Mouse (Mus musculus): ENCODE data around the gene Rsrc2. TPM values are rescaled to one million over a fixed set of nuclear protein-coding genes. Genes with fewer than 3 reads are reported as not detected.

Gene Rsrc2
- polyA plus RNA-seq (2012; rRNA removed; ENCODE audit: low replicate concordance), result 7.7 and 16.7 TPM in 2 replicates

GRCm38 (mm10) chr5:123749065-123750064 lies at the start of gene Rsrc2, which contains the start of gene Kntc1:
Rsrc2 (minus strand) TSS chr5:123749414.
Kntc1 (plus strand) TSS chr5:123749716.

GRCm38 (mm10) chr5:123720328-123721311 lies 28.6 kb downstream of the Rsrc2 start, which contains the start of gene Zcchc8:
Zcchc8 (minus strand) TSS chr5:123721100.

GRCm38 (mm10) chr5:123684221-123685144 lies 64.7 kb downstream of the Rsrc2 start, which contains the start of gene Clip1:
Clip1 (minus strand) TSS chr5:123684618.

Other genes starting within 250 kb of the Rsrc2 start
- gene B3gnt4, start 239.0 kb downstream of the Rsrc2 start, polyA plus RNA-seq (2012; rRNA removed; ENCODE audit: low replicate concordance), result 0.59 and 0.79 TPM in 2 replicates
- gene Diablo, start 225.2 kb downstream of the Rsrc2 start, polyA plus RNA-seq (2012; rRNA removed; ENCODE audit: low replicate concordance), result 60.2 and 94.2 TPM in 2 replicates
- 2.1 and 4.4 TPM in 2 replicates for gene Gm49027, start 223.9 kb downstream of the Rsrc2 start, polyA plus RNA-seq (2012; rRNA removed; ENCODE audit: low replicate concordance)
- gene Vps33a, start 176.4 kb downstream of the Rsrc2 start, polyA plus RNA-seq (2012; rRNA removed; ENCODE audit: low replicate concordance), result 14.8 and 22.3 TPM in 2 replicates
- 18.1 and 36.1 TPM in 2 replicates for gene Clip1, start 64.8 kb downstream of the Rsrc2 start, polyA plus RNA-seq (2012; rRNA removed; ENCODE audit: low replicate concordance)
- gene Zcchc8, start 28.3 kb downstream of the Rsrc2 start, polyA plus RNA-seq (2012; rRNA removed; ENCODE audit: low replicate concordance), result 17.7 and 30.9 TPM in 2 replicates
- 0.22 and 0.45 TPM in 2 replicates for gene Kntc1, start 302 bp upstream of the Rsrc2 start, polyA plus RNA-seq (2012; rRNA removed; ENCODE audit: low replicate concordance)
- 20.7 and 39.8 TPM in 2 replicates for gene Hcar2, start 116.1 kb upstream of the Rsrc2 start, polyA plus RNA-seq (2012; rRNA removed; ENCODE audit: low replicate concordance)
- 56.6 and 69.7 TPM in 2 replicates for gene Hcar1, start 130.6 kb upstream of the Rsrc2 start, polyA plus RNA-seq (2012; rRNA removed; ENCODE audit: low replicate concordance)
- 9.1 and 10.4 TPM in 2 replicates for gene Denr, start 157.8 kb upstream of the Rsrc2 start, polyA plus RNA-seq (2012; rRNA removed; ENCODE audit: low replicate concordance)
- 2.0 TPM in 1 of 2 replicates, not detected in the other for gene Gm43518, start 178.0 kb upstream of the Rsrc2 start, polyA plus RNA-seq (2012; rRNA removed; ENCODE audit: low replicate concordance)
- gene Ccdc62, start 181.3 kb upstream of the Rsrc2 start, polyA plus RNA-seq (2012; rRNA removed; ENCODE audit: low replicate concordance), result 2.5 and 8.1 TPM in 2 replicates
- gene Hip1r, start 224.2 kb upstream of the Rsrc2 start, polyA plus RNA-seq (2012; rRNA removed; ENCODE audit: low replicate concordance), result 16.8 and 39.0 TPM in 2 replicates

Measured in mammary gland, adult 2 months (tissue).